Mouse (Mus musculus): Measurements from ENCODE around the gene Ids. TPM values are rescaled to one million over a fixed set of nuclear protein-coding genes. Genes with fewer than 3 reads are reported as not detected.

Gene Ids
- polyA plus RNA-seq, 1 experiment from 2014 or later = 3.1 TPM

GRCm38 (mm10) chrX:70328530-70329143 is 36.2 kb downstream of the Ids start:
- Histone ChIP-seq H3K27me3 (replicated peaks) (no peaks in the 10 kb centered on the region), H3K4me2 (replicated peaks) (no peak overlapping the region), H3K27ac (no peak overlapping the region), H3K4me1 (replicated peaks) (no peaks in the 10 kb centered on the region), H3K9me3 (no peaks in the 10 kb centered on the region), H3K36me3 (no peaks in the 10 kb centered on the region), H3K4me3 (replicated peaks) (no peak overlapping the region), H3K9ac (no peak overlapping the region)
- WGBS = 75% methylated on average over 2 of the region's 2 CpGs
- ATAC-seq = no peak

DNA sequence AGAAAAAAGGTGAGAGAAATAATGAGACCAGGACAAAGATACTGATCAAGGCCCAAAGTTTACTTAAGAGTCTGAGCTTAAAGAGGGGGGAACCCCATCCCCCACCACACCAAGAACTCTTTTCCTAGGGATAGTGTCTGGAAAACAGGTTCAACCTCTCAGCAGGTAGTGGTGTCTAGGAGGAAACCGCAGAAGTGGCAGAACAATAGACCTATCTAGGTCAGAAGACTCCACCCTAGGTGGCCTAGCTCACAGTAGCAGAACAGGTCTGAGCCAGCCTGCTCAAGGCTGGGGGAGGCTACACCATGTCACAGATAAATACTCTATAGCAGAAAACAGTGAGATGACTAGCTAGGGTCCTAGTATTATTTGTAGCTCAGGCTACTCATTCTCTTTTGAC is 37.2 kb downstream of the Ids start:
- Histone ChIP-seq H3K36me3 (no peaks in the 10 kb centered on the region), H3K27me3 (replicated peaks) (no peaks in the 10 kb centered on the region), H3K9ac (no peak overlapping the region), H3K4me3 (replicated peaks) (no peak overlapping the region), H3K9me3 (no peaks in the 10 kb centered on the region), H3K27ac (no peak overlapping the region), H3K4me2 (replicated peaks) (no peak overlapping the region), H3K4me1 (replicated peaks) (no peaks in the 10 kb centered on the region)
- no peak for ATAC-seq
- WGBS = 75% methylated on average over 1 of the region's 1 CpGs

- H3K27ac ChIP-seq = no peak overlapping the region
- H3K4me3 ChIP-seq (replicated peaks) = no peak overlapping the region
- H3K9me3 ChIP-seq = no peaks in the 10 kb centered on the region
- H3K4me1 ChIP-seq (replicated peaks) = no peaks in the 10 kb centered on the region
- no peaks in the 10 kb centered on the region for H3K36me3 ChIP-seq
- WGBS = 33% methylated on average over 2 of the region's 2 CpGs
- no peak overlapping the region for H3K4me2 ChIP-seq (replicated peaks)
- no peak for ATAC-seq
- H3K9ac ChIP-seq = no peak overlapping the region
- no peaks in the 10 kb centered on the region for H3K27me3 ChIP-seq (replicated peaks)
Observed at GRCm38 (mm10) chrX:70319254-70319653, 45.6 kb downstream of the Ids start.

DNA sequence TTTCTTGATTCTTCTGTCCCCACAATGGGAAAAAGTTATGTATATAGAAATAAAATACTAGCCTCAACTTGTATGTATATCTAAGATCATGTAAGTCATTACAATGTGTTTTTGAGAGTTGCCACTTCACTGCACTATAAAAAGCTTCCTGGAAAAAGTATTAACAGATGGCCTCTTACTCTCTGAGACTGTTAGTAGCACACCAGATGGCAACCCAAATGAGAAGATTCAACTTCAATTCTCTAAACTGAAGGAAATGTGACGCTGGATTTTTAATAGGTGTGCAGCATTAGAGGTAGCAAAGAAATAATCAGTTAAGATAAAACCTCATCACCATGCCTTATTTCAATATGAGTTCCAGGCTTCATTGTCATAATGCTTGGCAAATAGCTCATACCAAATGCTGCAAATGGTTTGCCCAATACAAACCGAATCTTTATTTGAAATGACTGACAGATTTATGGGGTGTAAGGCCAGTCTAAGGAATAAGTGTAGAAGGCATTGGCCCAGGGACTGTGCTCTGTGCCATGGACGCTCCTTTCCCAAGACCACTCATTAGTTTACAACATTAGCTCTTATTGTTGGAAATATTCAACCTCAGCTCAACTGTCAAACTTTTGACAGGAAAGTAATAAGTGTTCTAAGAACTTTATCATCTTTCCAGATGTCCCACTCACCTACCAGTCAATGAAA is 49.8 kb downstream of the Ids start:
- Histone ChIP-seq H3K9me3 (no peaks in the 10 kb centered on the region), H3K4me3 (replicated peaks) (no peak overlapping the region), H3K27ac (no peak overlapping the region), H3K4me2 (replicated peaks) (no peak overlapping the region), H3K9ac (no peak overlapping the region), H3K4me1 (replicated peaks) (no peaks in the 10 kb centered on the region), H3K36me3 (no peaks in the 10 kb centered on the region), H3K27me3 (replicated peaks) (no peaks in the 10 kb centered on the region)
- ATAC-seq = no peak
- WGBS = 80% methylated on average over 3 of the region's 3 CpGs

Other genes starting within 250 kb of the Ids start
- 29.9 and 31.6 TPM in 2 replicates for gene 1110012L19Rik, start 20.8 kb upstream of the Ids start, polyA plus RNA-seq (2015; fragmentation: Nextera tagmentation; extraction: Ambion mirVana)
- gene Tmem185a, start 112.1 kb upstream of the Ids start, polyA plus RNA-seq (2015; fragmentation: Nextera tagmentation; extraction: Ambion mirVana) = 34.2 and 38.3 TPM in 2 replicates